Mouse (Mus musculus): ENCODE data around the gene Vmn1r95. TPM values are rescaled to one million over a fixed set of nuclear protein-coding genes. Genes with fewer than 3 reads are reported as not detected.
"Not testable (repeated sequence)": the region's sequence is repeated elsewhere in the genome, so short reads cannot be mapped to it uniquely, and the experiment has no call there.

Gene Vmn1r95
- total RNA-seq (2014; fragmentation: Nextera tagmentation) (not detected in 2 replicates), total RNA-seq (2017) (not detected in 2 replicates)

GRCm38 (mm10) chr7:20193410-20193809, at the start of gene Vmn1r95:
TSS of gene Vmn1r95 (plus strand) at chr7:20193710.
- not testable (repeated sequence) for ATAC-seq (replicated peaks; ENCODE audit: low FRiP score, low TSS enrichment, poor library complexity, severe bottlenecking)

GRCm38 (mm10) chr7:20168277-20168676, 25.2 kb upstream of the Vmn1r95 start, which contains the start of gene Vmn1r94:
TSS of gene Vmn1r94 (minus strand) at chr7:20168377.
- not testable (repeated sequence) for ATAC-seq (replicated peaks; ENCODE audit: low FRiP score, low TSS enrichment, poor library complexity, severe bottlenecking)

GRCm38 (mm10) chr7:20205507-20205906, 12.0 kb downstream of the Vmn1r95 start, which contains the start of gene Gm6164:
TSS of gene Gm6164 (minus strand) at chr7:20205607.
- not testable (repeated sequence) for ATAC-seq (replicated peaks; ENCODE audit: low FRiP score, low TSS enrichment, poor library complexity, severe bottlenecking)

- not testable (repeated sequence) for ATAC-seq (replicated peaks; ENCODE audit: low FRiP score, low TSS enrichment, poor library complexity, severe bottlenecking)
These were observed 40.2 kb downstream of the Vmn1r95 start, which contains the start of gene Gm4498 for GRCm38 (mm10) chr7:20233728-20234127. TSS of gene Gm4498 (minus strand) at chr7:20233828.

Other genes starting within 250 kb of the Vmn1r95 start
- gene Igsf23, start 243.0 kb upstream of the Vmn1r95 start, total RNA-seq (2014; fragmentation: Nextera tagmentation), result not detected in 2 replicates
- 0.50 TPM in 1 of 2 replicates, not detected in the other for gene Igsf23, start 243.0 kb upstream of the Vmn1r95 start, total RNA-seq (2017)
- gene Ceacam20, start 228.3 kb upstream of the Vmn1r95 start, total RNA-seq (2014; fragmentation: Nextera tagmentation), result not detected in 2 replicates
- gene Ceacam20, start 228.3 kb upstream of the Vmn1r95 start, total RNA-seq (2017), result not detected in 2 replicates
- not detected in 2 replicates for gene Nlrp9b, start 202.2 kb upstream of the Vmn1r95 start, total RNA-seq (2014; fragmentation: Nextera tagmentation)
- not detected in 2 replicates for gene Nlrp9b, start 202.2 kb upstream of the Vmn1r95 start, total RNA-seq (2017)
- gene Vmn1r91, start 94.0 kb upstream of the Vmn1r95 start, total RNA-seq (2014; fragmentation: Nextera tagmentation), result not detected in 2 replicates
- gene Vmn1r91, start 94.0 kb upstream of the Vmn1r95 start, total RNA-seq (2017), result not detected in 2 replicates
- gene Gm16442, start 71.1 kb upstream of the Vmn1r95 start, total RNA-seq (2014; fragmentation: Nextera tagmentation), result not detected in 2 replicates
- not detected in 2 replicates for gene Gm16442, start 71.1 kb upstream of the Vmn1r95 start, total RNA-seq (2017)
- not detected in 2 replicates for gene Vmn1r93, start 54.6 kb upstream of the Vmn1r95 start, total RNA-seq (2014; fragmentation: Nextera tagmentation)
- not detected in 2 replicates for gene Vmn1r93, start 54.6 kb upstream of the Vmn1r95 start, total RNA-seq (2017)
- not detected in 2 replicates for gene Vmn1r94, start 25.3 kb upstream of the Vmn1r95 start, total RNA-seq (2014; fragmentation: Nextera tagmentation)
- gene Vmn1r94, start 25.3 kb upstream of the Vmn1r95 start, total RNA-seq (2017), result not detected in 2 replicates
- gene Gm6164, start 11.9 kb downstream of the Vmn1r95 start, total RNA-seq (2014; fragmentation: Nextera tagmentation), result not detected in 2 replicates
- gene Gm6164, start 11.9 kb downstream of the Vmn1r95 start, total RNA-seq (2017), result not detected in 2 replicates
- gene Gm4498, start 40.1 kb downstream of the Vmn1r95 start, total RNA-seq (2014; fragmentation: Nextera tagmentation), result not detected in 2 replicates
- not detected in 2 replicates for gene Gm4498, start 40.1 kb downstream of the Vmn1r95 start, total RNA-seq (2017)
- not detected in 2 replicates for gene Gm5890, start 69.1 kb downstream of the Vmn1r95 start, total RNA-seq (2014; fragmentation: Nextera tagmentation)
- gene Gm5890, start 69.1 kb downstream of the Vmn1r95 start, total RNA-seq (2017), result not detected in 2 replicates
- not detected in 2 replicates for gene Gm4133, start 140.4 kb downstream of the Vmn1r95 start, total RNA-seq (2014; fragmentation: Nextera tagmentation)
- gene Gm4133, start 140.4 kb downstream of the Vmn1r95 start, total RNA-seq (2017), result not detected in 2 replicates
- not detected in 2 replicates for gene Gm5728, start 181.7 kb downstream of the Vmn1r95 start, total RNA-seq (2014; fragmentation: Nextera tagmentation)
- not detected in 2 replicates for gene Gm5728, start 181.7 kb downstream of the Vmn1r95 start, total RNA-seq (2017)
- gene Vmn1r100, start 224.2 kb downstream of the Vmn1r95 start, total RNA-seq (2014; fragmentation: Nextera tagmentation), result not detected in 2 replicates
- not detected in 2 replicates for gene Vmn1r100, start 224.2 kb downstream of the Vmn1r95 start, total RNA-seq (2017)
- not detected in 2 replicates for gene Vmn1r101, start 248.9 kb downstream of the Vmn1r95 start, total RNA-seq (2014; fragmentation: Nextera tagmentation)
- gene Vmn1r101, start 248.9 kb downstream of the Vmn1r95 start, total RNA-seq (2017), result not detected in 2 replicates